Mouse (Mus musculus) limb, embryonic 10.5 days (tissue): ENCODE results near the gene Daam1. TPM values are rescaled to one million over a fixed set of nuclear protein-coding genes. Genes with fewer than 3 reads are reported as not detected.

Experiments
- DNase-seq: peaks from one replicate; pipeline ENCODE4 v3.0.0-alpha.2; 2017; ENCODE audit warnings: low spot score
- H3K27ac ChIP-seq: fragments of 300-500 bp; sonication (generic); 2 replicates; pipeline ENCODE4 v1.5.1; 2016; ENCODE audit warnings: mild to moderate bottlenecking
- H3K27me3 ChIP-seq: fragments of 300-500 bp; sonication (generic); 2 replicates; pipeline ENCODE4 v1.6.1; 2016; ENCODE audit warnings: low read depth, mild to moderate bottlenecking; ENCODE audit not compliant: poor library complexity, severe bottlenecking
- H3K36me3 ChIP-seq: fragments of 300-500 bp; sonication (generic); 2 replicates; pipeline ENCODE4 v1.6.1; 2016; ENCODE audit warnings: mild to moderate bottlenecking, moderate library complexity
- H3K4me1 ChIP-seq: fragments of 300-500 bp; sonication (generic); 2 replicates; pipeline ENCODE4 v1.6.1; 2016
- H3K4me3 ChIP-seq: fragments of 300-500 bp; sonication (generic); 2 replicates; pipeline ENCODE4 v1.5.1; 2016; ENCODE audit warnings: mild to moderate bottlenecking, moderate library complexity
- H3K9me3 ChIP-seq: fragments of 300-500 bp; sonication (generic); replicated peaks from 2 replicates; pipeline ENCODE4 v1.6.1; 2016; ENCODE audit warnings: mild to moderate bottlenecking
- WGBS: fragments of 180-500 bp; shearing (Covaris S2); methylation state at CpG from one replicate; pipeline ENCODE4 v1.1.7; 2016; 5-methylcytosine and 5-hydroxymethylcytosine counted together
- polyA plus RNA-seq: library from polyadenylated mRNA; unstranded; fragments of >200 nt; fragmentation: Nextera tagmentation; extraction: Ambion mirVana; gene quantifications from 2 replicates; pipeline ENCODE4 v1.2.1, GENCODE M21; 2016

Gene Daam1
- polyA plus RNA-seq, 1 experiment from 2014 or later, result 5.2 TPM

DNA sequence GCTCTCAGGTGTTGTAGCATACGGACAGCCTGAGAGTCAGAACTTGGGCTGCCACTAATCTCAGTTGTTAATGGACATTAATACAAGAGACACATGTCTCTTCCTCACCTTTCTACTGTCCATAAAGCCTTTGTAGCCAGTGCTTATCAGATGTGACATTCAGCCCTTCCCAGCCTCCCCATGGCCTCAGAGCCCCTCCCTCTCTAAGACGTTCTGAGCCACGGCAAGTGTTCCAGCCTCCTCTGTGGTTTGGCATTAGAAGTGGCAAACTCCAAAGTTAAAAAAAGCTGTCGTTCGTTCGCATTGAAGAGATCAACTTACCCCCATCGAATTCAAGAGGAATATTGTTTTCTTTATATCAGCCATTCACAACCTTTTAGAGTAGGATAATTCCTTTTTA lies 21.8 kb downstream of the Daam1 start:
- Histone ChIP-seq H3K27me3 (no peaks in the 10 kb centered on the region), H3K4me1 (peaks cover 44% of the 10 kb centered on the region), H3K4me3 (no peak overlapping the region), H3K9me3 (no peaks in the 10 kb centered on the region), H3K27ac (no peak overlapping the region), H3K36me3 (no peaks in the 10 kb centered on the region)
- DNase-seq, result no peak
- 82% methylated on average over 7 of the region's 7 CpGs for WGBS

DNA sequence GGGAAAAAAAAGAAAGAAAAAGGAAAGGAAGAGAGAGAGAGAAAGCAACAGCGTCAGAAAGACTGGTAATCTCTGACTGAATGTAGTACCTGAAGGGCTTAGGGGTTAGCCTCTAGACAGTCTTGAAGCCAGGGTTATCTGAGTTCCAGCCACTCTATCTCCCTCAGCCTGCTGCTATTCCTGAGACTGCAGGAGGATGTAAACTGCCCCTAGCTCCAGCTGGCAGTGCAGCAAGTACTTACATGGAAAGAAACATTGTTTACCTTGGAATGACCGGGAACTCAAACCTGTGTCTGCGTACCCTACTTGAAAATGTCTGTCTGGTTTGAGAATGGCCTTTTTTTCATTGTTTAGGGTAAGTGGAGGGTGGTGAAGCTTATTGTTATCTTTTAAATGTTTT lies 22.8 kb downstream of the Daam1 start:
- H3K4me1 ChIP-seq, result peaks cover 33% of the 10 kb centered on the region

DNA sequence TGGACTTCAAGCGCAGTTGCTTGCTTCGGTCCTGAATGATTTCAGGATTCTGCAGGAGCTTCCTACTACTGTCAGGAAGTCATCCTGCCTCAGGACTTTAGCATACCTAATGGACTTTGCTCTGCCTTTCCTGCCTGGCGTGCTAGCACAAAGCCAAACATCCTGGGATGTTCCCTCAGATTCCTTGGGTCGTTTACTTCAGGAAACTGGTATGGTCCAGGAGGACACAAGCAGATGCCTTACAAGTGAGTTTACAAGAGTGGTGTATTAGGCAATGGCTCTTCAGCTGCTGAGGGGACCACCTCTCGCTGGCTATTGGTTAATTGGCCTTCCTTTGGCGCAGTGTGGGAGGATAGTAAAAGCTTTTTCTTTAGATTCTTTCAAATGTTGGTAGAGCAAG lies 23.3 kb downstream of the Daam1 start:
- Histone ChIP-seq H3K27me3 (no peaks in the 10 kb centered on the region), H3K36me3 (no peaks in the 10 kb centered on the region), H3K9me3 (no peaks in the 10 kb centered on the region), H3K4me1 (peaks cover 29% of the 10 kb centered on the region), H3K27ac (0 out of 2 replicates have a peak overlapping the region, but pooled peaks have one; percentile 26), H3K4me3 (no peak overlapping the region)
- whole genome bisulfite sequencing, result 61% methylated on average over 6 of the region's 6 CpGs
- DNase-seq, result no peak

More for the DNA sequence above, 22.8 kb downstream of the Daam1 start:
- Histone ChIP-seq H3K27me3 (no peaks in the 10 kb centered on the region), H3K36me3 (no peaks in the 10 kb centered on the region), H3K4me3 (no peak overlapping the region), H3K27ac (no peak overlapping the region), H3K9me3 (no peaks in the 10 kb centered on the region)
- 84% methylated on average over 3 of the region's 3 CpGs for WGBS
- DNase-seq, result no peak

DNA sequence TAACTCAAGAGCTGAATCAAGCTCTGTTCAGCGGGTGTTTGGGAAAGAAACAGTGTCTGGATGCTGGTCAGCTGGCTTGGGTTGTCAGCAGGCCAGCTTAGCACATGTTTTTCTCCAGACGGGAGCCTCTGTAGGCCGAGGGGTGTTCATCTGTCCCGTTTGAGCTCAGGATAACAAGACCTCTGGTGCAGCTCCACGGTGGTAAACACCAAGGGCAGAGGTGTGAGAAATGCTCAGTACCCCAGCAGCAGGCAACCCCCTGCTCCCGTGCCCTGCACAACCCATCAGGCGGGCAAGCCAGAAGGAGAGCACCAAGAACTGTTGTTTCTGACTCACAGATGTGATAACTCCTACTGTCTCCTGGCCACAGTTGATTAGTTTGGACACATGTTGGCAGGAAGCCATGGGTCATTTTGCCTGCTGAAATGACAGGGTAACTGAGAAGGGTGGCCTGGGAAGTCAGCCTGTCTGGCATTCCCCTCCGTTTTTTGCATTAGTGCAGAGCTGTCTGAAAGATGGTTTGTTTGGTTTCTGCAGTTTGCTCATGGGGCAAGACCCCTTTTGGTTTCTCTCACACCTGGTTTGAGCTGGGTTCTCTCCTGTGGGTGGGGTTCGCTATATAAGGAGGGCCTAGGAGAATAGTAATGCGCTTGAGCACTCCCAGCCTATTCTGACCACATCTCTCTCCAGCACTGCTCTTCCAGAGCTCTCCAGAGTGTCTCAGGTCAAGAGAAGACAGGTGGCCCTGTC lies 25.0 kb downstream of the Daam1 start:
- H3K36me3 ChIP-seq, result no peaks in the 10 kb centered on the region
- WGBS, result 55% methylated on average over 10 of the region's 10 CpGs
- peak overlapping the region; percentile 67; the same call in 1 of the 2 replicates for H3K27ac ChIP-seq
- H3K4me1 ChIP-seq, result peaks cover 27% of the 10 kb centered on the region
- no peaks in the 10 kb centered on the region for H3K27me3 ChIP-seq
- peak; percentile 41 for DNase-seq
- H3K9me3 ChIP-seq, result no peaks in the 10 kb centered on the region
- no peak overlapping the region for H3K4me3 ChIP-seq

DNA sequence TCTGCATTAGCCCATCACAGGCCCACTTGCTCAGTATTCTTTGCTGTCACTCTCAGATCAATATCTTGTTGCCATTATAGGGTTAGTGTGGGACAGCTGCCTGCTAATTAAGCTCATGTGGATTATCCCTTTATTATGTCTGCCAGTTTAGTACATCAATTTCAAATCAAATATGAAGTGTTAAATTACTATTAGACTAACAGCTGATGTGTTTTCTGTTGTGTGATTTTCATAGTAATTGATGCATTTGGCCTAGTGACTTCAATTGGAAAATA lies 25.5 kb downstream of the Daam1 start:
- Histone ChIP-seq H3K27ac (no peak overlapping the region), H3K9me3 (no peaks in the 10 kb centered on the region), H3K36me3 (no peaks in the 10 kb centered on the region), H3K4me1 (peaks cover 27% of the 10 kb centered on the region), H3K4me3 (no peak overlapping the region), H3K27me3 (no peaks in the 10 kb centered on the region)
- DNase-seq, result no peak

DNA sequence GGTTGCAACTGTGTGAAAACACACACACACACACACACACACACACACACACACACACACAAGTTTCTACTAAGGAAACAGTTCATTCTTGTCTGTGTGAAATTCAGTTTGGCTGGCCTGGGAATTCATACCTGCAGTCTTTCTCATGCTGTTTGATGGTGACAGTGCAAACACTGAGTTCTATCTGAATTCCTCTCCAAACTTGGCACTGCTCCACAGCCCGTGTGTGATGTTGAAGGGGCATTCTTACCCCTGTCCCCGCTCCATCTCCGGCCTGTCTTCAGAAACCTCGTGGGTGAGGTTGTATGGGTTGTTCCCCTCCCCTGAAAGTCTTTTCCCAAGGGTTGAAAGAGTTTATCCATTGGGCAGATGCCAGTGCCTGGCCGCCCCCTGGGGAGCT lies 28.2 kb downstream of the Daam1 start:
- DNase-seq, result no peak
- no peaks in the 10 kb centered on the region for H3K9me3 ChIP-seq
- H3K27me3 ChIP-seq, result no peaks in the 10 kb centered on the region
- WGBS, result 83% methylated on average over 5 of the region's 5 CpGs
- no peak overlapping the region for H3K4me3 ChIP-seq
- H3K4me1 ChIP-seq, result peaks cover 41% of the 10 kb centered on the region
- no peak overlapping the region for H3K27ac ChIP-seq
- no peaks in the 10 kb centered on the region for H3K36me3 ChIP-seq

DNA sequence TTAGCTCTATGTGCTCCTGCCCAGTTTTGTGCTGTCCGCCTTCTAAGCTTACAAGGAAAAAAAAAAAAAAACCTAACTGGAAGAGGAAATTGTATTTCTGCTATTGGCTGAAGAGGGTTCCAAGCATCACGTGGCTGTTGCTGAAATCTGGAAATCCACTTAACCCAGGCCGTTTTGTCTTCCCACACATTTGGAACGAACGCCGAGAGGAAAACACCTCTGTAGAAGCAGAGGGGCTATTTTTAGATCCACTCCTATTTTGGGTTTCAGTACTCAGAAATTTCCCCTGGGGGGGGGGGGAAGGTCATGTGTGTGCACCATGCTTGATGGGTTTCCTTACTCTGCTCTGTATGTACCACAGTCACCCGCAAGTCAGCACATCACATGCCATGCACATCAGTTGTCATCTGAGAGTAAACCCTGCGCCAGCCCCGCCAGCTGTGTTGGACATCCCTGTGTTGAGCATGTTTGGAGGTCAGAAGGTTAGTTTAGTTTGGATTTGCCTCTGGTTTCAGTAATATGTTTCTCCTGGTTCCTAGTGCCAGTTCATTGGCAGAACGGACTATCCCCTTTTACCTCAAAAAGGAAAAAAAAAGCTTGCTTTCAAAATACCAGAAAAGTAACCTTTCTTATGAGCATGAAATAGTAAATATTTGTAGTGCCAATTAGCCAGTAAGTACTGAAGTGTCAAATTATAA lies 33.1 kb downstream of the Daam1 start:
- Histone ChIP-seq H3K4me3 (no peak overlapping the region), H3K9me3 (no peaks in the 10 kb centered on the region), H3K36me3 (no peaks in the 10 kb centered on the region), H3K27ac (peak overlapping the region; percentile 39; the same call in 1 of the 2 replicates), H3K4me1 (peaks cover 62% of the 10 kb centered on the region), H3K27me3 (no peaks in the 10 kb centered on the region)
- 65% methylated on average over 10 of the region's 10 CpGs for WGBS
- peak; percentile 39 for DNase-seq

DNA sequence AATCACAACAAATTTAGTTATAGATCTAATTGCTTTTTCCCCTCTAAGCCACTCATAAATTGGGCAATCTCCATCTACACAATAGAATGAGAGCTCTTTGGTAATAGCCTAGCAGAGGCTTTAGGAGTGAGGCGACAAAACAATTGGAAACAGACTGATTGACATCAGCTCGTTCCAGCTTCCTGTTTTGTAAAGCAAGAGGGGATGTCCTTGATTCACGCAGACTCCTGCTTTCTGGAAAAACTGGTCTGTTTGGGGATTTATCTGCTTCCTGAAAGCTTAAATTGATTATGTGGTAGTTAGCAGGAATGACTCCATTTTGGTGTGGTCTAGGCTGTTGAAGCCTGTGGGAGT lies 33.6 kb downstream of the Daam1 start:
- WGBS, result 21% methylated on average over 3 of the region's 3 CpGs
- no peaks in the 10 kb centered on the region for H3K36me3 ChIP-seq
- H3K4me1 ChIP-seq, result peaks cover 62% of the 10 kb centered on the region
- H3K27ac ChIP-seq, result no peak overlapping the region
- H3K27me3 ChIP-seq, result no peaks in the 10 kb centered on the region
- no peak overlapping the region for H3K4me3 ChIP-seq
- H3K9me3 ChIP-seq, result no peaks in the 10 kb centered on the region
- no peak for DNase-seq

DNA sequence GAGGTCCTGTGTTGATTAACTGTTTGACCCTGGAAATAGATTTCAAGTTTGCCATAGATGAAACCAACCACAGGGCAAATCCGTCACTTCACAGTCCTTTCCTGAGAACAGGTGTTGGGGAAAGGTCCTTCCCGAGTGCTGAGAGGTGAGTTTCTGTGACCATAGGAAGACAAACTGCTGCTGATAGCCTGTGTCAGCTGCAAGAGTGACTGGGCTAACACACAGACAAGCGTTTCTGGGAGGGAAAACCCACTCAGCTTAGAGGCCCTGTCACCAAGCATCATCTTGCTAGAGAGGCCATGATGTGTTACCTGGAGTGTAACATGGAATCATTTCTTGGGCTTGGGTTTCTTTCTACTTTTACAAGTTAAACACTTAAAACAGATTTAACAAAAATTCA lies 35.1 kb downstream of the Daam1 start:
- H3K27ac ChIP-seq, result no peak overlapping the region
- no peaks in the 10 kb centered on the region for H3K36me3 ChIP-seq
- no peaks in the 10 kb centered on the region for H3K27me3 ChIP-seq
- 60% methylated on average over 3 of the region's 3 CpGs for WGBS
- no peaks in the 10 kb centered on the region for H3K9me3 ChIP-seq
- no peak for DNase-seq
- no peak overlapping the region for H3K4me3 ChIP-seq
- H3K4me1 ChIP-seq, result peaks cover 57% of the 10 kb centered on the region

DNA sequence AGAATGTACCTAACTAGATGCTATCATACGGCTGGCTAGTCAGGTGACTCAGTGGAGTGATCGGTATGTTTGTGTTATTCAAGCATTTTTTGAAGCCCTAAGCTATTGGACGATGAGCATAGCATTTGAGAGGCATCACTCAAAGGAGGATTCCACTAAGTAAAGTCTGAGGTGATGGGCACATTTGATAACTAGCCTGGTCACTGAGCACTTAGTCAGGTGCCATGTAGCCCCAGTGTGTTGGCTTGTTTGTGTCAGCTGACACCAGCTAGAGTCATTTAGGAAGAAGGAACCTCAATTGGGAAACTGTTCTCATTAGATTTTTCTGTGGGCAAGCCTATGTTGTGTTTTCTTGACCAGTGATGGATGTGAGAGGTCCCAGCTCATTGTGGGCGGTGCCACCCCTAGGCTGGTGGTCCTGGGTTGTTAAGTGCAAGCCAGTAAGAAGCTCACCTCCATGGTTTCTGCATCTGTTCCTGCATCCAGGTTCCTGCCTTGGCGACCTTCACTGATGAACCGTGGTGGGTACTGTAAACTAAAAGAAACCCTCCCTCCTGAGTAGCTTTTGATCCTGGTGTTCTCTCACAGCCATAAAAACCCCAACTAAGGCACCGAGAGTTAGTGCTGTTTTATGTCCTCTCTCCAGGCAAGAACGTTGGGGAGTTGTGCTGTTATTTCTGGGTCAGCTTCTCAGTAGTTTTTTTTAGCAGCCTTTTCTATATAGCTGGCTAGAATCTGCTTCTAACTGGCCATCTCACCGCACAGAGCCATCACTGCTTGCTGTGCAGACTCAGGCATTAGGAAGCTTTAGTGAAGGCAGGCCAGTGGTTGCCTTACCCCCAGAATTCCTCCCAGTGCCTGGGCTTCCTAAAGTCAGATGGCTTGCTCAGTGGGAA lies 36.7 kb downstream of the Daam1 start:
- Histone ChIP-seq H3K4me1 (peaks cover 56% of the 10 kb centered on the region), H3K27ac (no peak overlapping the region), H3K4me3 (no peak overlapping the region), H3K36me3 (no peaks in the 10 kb centered on the region), H3K27me3 (no peaks in the 10 kb centered on the region), H3K9me3 (no peaks in the 10 kb centered on the region)
- WGBS, result 62% methylated on average over 9 of the region's 9 CpGs
- DNase-seq, result no peak

DNA sequence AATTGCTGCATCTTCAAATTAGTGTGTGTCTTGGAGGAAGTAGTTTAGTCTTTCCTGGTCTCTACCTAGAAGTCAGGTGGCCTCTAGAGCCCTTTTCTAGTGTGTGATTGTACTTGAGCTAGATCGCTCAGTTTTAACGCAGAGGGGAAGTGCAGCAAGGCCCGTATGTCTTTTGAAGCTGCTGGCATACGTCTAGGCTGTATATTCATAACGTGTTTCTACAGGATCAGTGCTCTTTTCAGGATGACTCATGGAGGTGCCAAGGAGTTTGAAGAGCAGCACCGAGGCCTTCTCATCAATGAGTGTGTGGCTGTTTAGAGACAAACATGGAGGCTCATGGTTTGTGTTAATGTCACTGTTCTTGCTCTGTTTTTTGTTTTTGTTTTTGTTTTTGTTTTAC lies 39.8 kb downstream of the Daam1 start:
- H3K36me3 ChIP-seq, result no peaks in the 10 kb centered on the region
- H3K4me3 ChIP-seq, result no peak overlapping the region
- 93% methylated on average over 6 of the region's 6 CpGs for WGBS
- no peaks in the 10 kb centered on the region for H3K9me3 ChIP-seq
- no peaks in the 10 kb centered on the region for H3K27me3 ChIP-seq
- DNase-seq, result no peak
- peaks cover 31% of the 10 kb centered on the region for H3K4me1 ChIP-seq
- no peak overlapping the region for H3K27ac ChIP-seq

DNA sequence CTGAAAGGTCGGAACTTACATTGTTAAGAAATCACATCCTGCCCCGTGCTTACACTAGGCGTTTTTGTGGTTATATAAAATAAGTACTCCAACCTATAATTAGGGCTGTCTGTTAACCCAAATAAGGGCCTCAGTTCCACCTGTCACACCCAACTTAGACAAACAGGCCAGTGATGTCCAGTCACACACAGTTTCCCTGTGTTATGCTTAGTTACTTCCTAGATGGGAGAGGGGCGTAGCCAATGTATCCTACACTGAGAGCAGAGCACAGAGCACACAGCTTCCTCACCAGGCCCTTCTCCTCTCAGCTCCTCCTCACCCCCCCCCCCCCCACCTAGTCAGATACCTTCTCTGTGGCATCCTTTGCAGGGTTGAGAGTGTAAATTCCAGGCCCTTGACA lies 41.5 kb downstream of the Daam1 start:
- WGBS, result 86% methylated on average over 4 of the region's 4 CpGs
- Histone ChIP-seq H3K4me1 (peaks cover 14% of the 10 kb centered on the region), H3K36me3 (no peaks in the 10 kb centered on the region)

DNA sequence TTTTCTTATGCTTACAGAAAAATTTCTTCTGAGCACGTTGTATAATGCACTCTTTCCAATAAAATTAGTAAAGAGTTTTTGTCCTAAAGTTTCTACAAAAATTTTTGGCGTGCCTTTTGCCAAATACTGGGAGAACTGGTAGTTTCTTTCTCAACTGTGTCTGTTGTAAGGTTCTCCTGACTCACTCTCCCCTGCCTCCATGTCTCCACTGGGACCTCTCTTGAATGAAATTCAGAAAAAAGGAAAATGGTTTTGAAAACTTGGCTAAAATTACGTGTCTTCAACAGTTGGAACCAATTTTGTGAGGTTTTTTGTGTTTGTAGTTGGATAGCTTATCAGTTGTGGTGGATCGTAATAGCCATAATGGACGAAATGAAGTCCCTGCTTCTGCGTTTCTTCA lies 43.7 kb downstream of the Daam1 start:
- no peaks in the 10 kb centered on the region for H3K27me3 ChIP-seq
- no peak for DNase-seq
- H3K4me3 ChIP-seq, result no peak overlapping the region
- no peak overlapping the region for H3K27ac ChIP-seq
- WGBS, result 92% methylated on average over 6 of the region's 6 CpGs
- no peaks in the 10 kb centered on the region for H3K36me3 ChIP-seq
- H3K4me1 ChIP-seq, result peaks cover 4% of the 10 kb centered on the region; the same call in 1 of the 2 replicates
- H3K9me3 ChIP-seq, result no peaks in the 10 kb centered on the region

More for the DNA sequence above, 41.5 kb downstream of the Daam1 start:
- no peak overlapping the region for H3K27ac ChIP-seq
- H3K9me3 ChIP-seq, result no peaks in the 10 kb centered on the region
- H3K27me3 ChIP-seq, result no peaks in the 10 kb centered on the region
- H3K4me3 ChIP-seq, result no peak overlapping the region
- no peak for DNase-seq
